Mouse (Mus musculus) neural tube, embryonic 12.5 days (tissue): ENCODE results near the gene Ugt1a1. TPM values are rescaled to one million over a fixed set of nuclear protein-coding genes. Genes with fewer than 3 reads are reported as not detected.

Source experiments
- ATAC-seq: fragments of 200-750 bp; cut with Nextera tagmentation; 2 replicates; pipeline ENCODE4 v1.8.0; 2017; ENCODE audit warnings: low read depth, mild to moderate bottlenecking, moderate TSS enrichment, moderate library complexity; ENCODE audit not compliant: low FRiP score
- H3K27ac ChIP-seq: fragments of 300-500 bp; sonication (generic); 2 replicates; pipeline ENCODE4 v1.5.1; 2016
- H3K27me3 ChIP-seq: fragments of 300-500 bp; sonication (generic); replicated peaks from 2 replicates; pipeline ENCODE4 v1.6.1; 2016; ENCODE audit warnings: mild to moderate bottlenecking
- H3K36me3 ChIP-seq: fragments of 300-500 bp; sonication (generic); 2 replicates; pipeline ENCODE4 v1.6.1; 2016; ENCODE audit warnings: mild to moderate bottlenecking
- H3K4me1 ChIP-seq: fragments of 300-500 bp; sonication (generic); 2 replicates; pipeline ENCODE4 v1.6.1; 2016
- H3K4me2 ChIP-seq: fragments of 300-500 bp; sonication (generic); replicated peaks from 2 replicates; pipeline ENCODE4 v1.6.1; 2016; ENCODE audit warnings: mild to moderate bottlenecking
- H3K4me3 ChIP-seq: fragments of 300-500 bp; sonication (generic); 2 replicates; pipeline ENCODE4 v1.5.1; 2016
- H3K9ac ChIP-seq: fragments of 300-500 bp; sonication (generic); 2 replicates; pipeline ENCODE4 v1.6.1; 2016; ENCODE audit warnings: mild to moderate bottlenecking
- H3K9me3 ChIP-seq: fragments of 300-500 bp; sonication (generic); 2 replicates; pipeline ENCODE4 v1.6.1; 2016; ENCODE audit warnings: mild to moderate bottlenecking
- WGBS: fragments of 180-500 bp; shearing (Covaris S2); methylation state at CpG from one replicate; pipeline ENCODE4 v1.1.7; 2016; 5-methylcytosine and 5-hydroxymethylcytosine counted together
- polyA plus RNA-seq: library from polyadenylated mRNA; unstranded; fragments of >200 nt; fragmentation: Nextera tagmentation; extraction: Ambion mirVana; gene quantifications from 2 replicates; pipeline ENCODE4 v1.2.1, GENCODE M21; 2016

Ugt1a1 gene
- polyA plus RNA-seq, 1 experiment from 2014 or later: not detected

DNA sequence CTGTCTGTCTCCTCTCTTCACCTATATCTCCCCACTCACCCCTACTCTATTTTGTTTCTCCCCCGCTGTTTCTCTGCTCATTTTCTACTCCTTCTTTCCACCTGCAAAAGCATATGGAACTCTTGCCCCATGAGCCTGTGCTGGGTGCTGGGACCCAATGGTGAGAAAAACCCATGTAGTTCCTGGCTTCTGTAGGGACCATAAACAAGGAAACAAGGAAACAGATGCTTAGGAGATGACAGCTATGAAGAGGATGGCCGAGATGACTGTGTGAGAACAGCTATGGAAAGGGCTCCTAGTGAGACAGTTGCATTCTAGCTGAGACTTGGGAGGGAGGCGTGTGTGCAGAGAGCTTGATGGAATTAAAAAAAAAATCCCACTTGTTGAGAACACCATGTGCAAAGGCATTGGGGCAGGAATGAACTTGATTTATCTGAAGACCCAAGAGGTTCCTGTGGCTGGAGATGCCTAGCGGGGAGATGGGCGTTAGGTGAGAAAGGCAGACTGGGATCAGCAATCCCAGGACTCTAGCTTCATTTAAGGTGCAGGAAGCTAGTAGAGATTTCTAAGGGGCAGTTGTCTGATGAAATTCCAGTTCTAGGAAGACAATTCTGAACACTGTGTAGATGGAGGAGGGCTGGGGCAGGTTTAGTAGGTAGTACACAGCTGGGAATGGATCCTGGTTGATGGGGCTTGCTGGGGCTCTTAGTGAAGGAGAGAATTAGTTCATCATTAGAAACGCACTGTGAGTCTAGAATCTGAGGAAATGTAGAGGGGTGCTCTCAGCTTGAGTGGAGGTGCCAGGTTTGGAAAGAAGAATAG lies 19.4 kb downstream of the Ugt1a1 start:
- Histone ChIP-seq H3K4me2 (no peak overlapping the region), H3K9me3 (peaks cover 99% of the 10 kb centered on the region), H3K36me3 (no peaks in the 10 kb centered on the region), H3K9ac (no peak overlapping the region), H3K27me3 (no peaks in the 10 kb centered on the region), H3K4me1 (no peaks in the 10 kb centered on the region), H3K27ac (no peak overlapping the region), H3K4me3 (no peak overlapping the region)
- no peak for ATAC-seq
- 77% methylated on average over 6 of the region's 6 CpGs for WGBS

DNA sequence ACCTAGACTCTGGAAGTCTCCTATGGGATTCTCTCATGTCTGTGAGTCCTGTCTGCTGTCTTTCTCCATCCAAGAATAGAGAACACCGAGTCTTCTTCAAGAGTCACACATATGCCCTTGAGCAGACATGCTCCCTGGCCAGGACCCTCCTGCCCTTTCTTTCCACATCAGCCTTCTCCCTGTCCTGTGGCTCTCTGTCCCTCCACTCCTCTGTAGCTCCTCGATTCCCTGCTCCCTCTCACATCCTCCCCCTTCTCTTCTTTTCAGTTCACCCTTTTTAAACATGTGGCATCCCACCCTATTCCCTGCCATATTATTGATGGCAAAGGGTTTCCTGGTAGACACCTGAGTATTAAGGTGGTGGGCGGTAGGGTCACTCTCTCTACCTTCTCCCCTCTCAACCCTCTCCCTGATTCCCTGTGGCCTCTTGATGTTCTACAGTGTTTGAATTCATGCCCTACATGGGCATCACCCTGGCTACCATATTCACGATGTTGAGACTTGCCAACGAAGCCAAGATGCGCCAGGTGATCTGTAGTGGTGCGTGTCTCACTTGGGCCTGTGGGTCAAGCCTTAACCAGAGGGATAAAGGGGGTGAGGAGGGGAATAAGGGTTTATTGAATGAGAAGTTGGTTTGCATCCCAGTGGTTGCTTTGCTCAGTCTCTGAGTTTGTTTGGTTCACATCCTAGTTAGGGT lies 20.2 kb downstream of the Ugt1a1 start:
- Histone ChIP-seq H3K9me3 (peaks cover 97% of the 10 kb centered on the region), H3K36me3 (no peaks in the 10 kb centered on the region), H3K4me3 (no peak overlapping the region), H3K9ac (no peak overlapping the region), H3K4me1 (no peaks in the 10 kb centered on the region), H3K27ac (no peak overlapping the region), H3K27me3 (no peaks in the 10 kb centered on the region), H3K4me2 (no peak overlapping the region)
- 69% methylated on average over 7 of the region's 7 CpGs for WGBS
- no peak for ATAC-seq

DNA sequence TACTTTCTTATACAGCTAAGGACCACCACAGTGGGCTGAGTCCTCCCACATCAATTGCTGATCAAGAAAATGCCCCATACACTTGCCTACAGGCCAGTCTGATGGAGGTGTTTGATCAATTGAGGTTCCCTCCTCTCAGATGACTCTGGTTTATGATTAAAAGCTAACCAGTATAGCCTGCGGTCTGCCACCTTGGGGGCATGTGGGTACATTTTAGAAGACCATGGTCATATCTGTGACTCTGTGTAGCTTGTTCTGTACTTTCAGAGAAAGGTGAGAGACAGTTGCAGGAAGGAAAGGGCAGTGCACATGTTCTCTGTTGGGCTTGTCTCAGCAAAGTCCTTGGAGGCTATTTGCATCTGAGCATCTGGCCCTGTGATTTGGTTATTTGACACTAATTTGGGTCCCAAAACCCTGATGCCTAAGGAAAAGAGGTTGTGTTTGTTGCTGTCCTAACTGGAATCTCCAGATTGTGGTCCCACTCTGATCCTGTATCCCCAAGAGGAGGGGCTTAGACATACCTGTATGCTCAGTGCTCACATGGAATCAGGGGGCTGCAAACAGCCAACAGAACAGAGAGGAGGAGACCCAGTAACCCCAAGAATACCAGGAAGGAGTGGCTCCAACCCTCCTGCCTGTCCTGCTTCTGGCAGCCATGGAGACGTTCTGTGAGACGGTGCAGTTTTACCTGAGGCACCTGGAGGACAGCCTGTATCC lies 21.1 kb downstream of the Ugt1a1 start:
- H3K27ac ChIP-seq: no peak overlapping the region
- 54% methylated on average over 3 of the region's 3 CpGs for WGBS
- no peaks in the 10 kb centered on the region for H3K4me1 ChIP-seq
- no peak overlapping the region for H3K4me2 ChIP-seq
- H3K27me3 ChIP-seq: no peaks in the 10 kb centered on the region
- no peak overlapping the region for H3K4me3 ChIP-seq
- ATAC-seq: no peak
- H3K9me3 ChIP-seq: peaks cover 97% of the 10 kb centered on the region
- no peak overlapping the region for H3K9ac ChIP-seq
- H3K36me3 ChIP-seq: no peaks in the 10 kb centered on the region

DNA sequence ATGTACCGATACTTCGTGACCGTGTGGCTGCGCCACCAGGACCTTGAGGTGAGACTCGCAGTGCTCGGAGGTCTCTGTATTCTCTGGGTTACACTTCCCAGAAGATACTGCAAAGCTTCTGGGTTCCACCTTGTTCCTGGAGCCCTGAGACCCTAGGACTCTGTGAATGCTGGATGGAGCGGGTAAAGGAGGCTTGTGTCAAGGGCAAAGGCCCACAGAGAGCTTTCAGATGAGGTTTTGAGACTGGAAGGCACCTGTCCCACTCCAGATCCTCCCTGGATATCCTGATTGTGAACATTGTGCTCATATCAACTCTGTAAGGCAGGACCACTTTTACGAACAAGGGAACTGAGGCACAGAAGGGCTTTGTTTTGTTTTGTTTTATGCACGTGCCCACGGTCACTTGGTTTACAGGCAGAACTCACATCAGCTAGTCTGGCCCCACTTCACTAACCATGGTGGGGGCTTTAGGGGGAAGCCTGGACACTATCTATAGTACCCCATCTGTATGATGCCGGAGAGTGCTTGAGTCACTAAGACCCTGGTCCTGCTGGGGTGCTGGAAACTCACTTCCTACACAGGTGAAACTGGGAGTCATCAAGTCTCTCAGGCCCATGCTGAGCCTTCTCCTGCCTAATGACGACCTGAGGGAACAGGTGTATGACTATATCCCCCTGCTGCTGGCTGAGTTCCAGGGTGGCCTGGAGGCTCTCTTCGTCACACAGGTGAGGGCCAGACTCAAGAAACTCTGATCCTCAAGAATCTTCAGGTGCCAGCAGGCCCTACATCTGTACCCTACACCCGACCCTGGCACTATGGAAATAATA lies 21.9 kb downstream of the Ugt1a1 start:
- Histone ChIP-seq H3K36me3 (no peaks in the 10 kb centered on the region), H3K27ac (no peak overlapping the region), H3K4me3 (no peak overlapping the region), H3K4me2 (no peak overlapping the region), H3K9ac (no peak overlapping the region), H3K4me1 (no peaks in the 10 kb centered on the region), H3K9me3 (peaks cover 97% of the 10 kb centered on the region), H3K27me3 (no peaks in the 10 kb centered on the region)
- ATAC-seq: no peak
- 71% methylated on average over 14 of the region's 14 CpGs for WGBS

DNA sequence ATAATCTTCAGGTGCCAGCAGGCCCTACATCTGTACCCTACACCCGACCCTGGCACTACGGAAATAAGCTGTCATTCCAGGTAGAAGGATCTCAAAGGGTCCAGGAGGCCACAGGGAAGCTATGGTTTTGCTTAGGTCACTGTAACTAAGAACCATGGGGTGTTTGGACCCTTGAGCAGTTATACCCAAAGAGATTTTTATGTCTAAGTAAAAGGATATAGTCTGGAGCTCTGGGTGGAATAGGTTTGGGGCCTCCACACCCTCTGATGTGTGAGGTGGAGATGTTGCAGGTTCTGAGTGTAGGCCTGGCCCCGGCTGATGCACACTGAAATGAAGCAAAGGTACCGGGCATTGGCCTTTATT lies 22.5 kb downstream of the Ugt1a1 start:
- no peak for ATAC-seq
- peaks cover 97% of the 10 kb centered on the region for H3K9me3 ChIP-seq
- no peak overlapping the region for H3K4me2 ChIP-seq
- WGBS: 68% methylated on average over 4 of the region's 4 CpGs
- no peaks in the 10 kb centered on the region for H3K36me3 ChIP-seq
- H3K27ac ChIP-seq: no peak overlapping the region
- H3K4me3 ChIP-seq: no peak overlapping the region
- no peaks in the 10 kb centered on the region for H3K4me1 ChIP-seq
- H3K27me3 ChIP-seq: no peaks in the 10 kb centered on the region
- H3K9ac ChIP-seq: no peak overlapping the region

DNA sequence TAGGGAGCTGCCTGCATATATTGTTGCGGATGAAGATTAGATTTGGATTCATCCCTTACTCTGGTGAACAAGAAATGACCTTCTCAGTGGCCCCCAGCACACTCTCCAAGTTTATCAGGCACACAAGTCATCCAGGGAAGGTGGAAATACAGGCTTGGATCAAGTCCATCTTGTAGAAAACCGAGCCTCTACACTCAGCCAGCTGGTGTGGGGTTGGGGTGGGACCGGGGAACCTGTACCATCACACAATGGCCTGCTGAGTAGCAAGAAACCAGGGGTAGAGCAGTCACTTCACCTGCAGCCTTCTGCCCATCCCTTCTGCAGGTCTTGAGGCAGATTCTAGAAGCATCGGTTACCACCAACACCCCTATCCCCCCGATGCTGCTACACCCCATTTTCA lies 22.9 kb downstream of the Ugt1a1 start:
- ATAC-seq: no peak

DNA sequence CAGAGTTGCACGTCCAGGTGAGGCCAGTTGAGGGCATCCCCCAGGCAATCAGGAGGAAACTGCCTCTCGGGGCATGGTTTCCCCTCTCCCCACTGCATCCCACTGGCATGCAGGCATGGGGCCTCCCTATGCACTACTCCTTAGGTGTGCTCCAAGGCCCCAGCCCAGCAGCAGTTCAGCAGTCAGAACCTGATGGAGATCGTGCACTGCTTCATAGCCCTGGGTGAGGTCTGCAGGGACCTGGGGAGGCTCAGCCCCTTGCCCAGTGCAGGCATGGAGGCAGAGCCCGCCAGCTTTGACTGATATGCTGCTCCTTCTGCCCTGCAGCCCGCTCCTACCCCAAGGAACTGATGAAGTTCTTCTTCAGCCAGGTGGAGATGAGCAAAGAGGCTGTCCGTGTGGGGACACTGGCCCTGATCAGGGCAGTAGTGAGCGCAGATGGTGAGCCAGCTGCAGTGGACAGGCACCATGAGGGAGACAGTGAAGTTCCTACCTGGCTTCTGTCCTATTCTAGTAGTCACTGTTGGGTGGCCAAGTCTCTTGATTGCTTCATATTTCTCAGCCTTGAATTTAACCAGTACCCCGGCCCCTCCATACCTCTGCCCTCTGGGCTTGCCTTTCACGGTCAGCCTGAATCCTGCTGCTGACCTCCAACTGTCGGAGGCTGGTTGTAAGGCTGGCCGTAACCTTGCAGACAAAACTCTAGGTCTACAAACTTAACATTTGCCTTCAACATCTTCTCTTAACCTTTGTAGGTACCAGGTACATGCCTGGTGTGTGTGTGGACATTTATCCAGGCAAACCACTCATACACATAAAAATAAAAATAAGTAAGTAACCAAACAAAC lies 23.5 kb downstream of the Ugt1a1 start:
- no peak overlapping the region for H3K27ac ChIP-seq
- no peaks in the 10 kb centered on the region for H3K27me3 ChIP-seq
- ATAC-seq: no peak
- no peak overlapping the region for H3K4me3 ChIP-seq
- H3K4me1 ChIP-seq: no peaks in the 10 kb centered on the region
- WGBS: 63% methylated on average over 11 of the region's 11 CpGs
- H3K9me3 ChIP-seq: peaks cover 97% of the 10 kb centered on the region
- no peak overlapping the region for H3K9ac ChIP-seq
- H3K36me3 ChIP-seq: no peaks in the 10 kb centered on the region
- no peak overlapping the region for H3K4me2 ChIP-seq

More for the DNA sequence above, 22.9 kb downstream of the Ugt1a1 start:
- Histone ChIP-seq H3K36me3 (no peaks in the 10 kb centered on the region), H3K4me3 (no peak overlapping the region), H3K4me1 (no peaks in the 10 kb centered on the region), H3K4me2 (no peak overlapping the region), H3K27me3 (no peaks in the 10 kb centered on the region), H3K27ac (no peak overlapping the region), H3K9me3 (peaks cover 97% of the 10 kb centered on the region), H3K9ac (no peak overlapping the region)
- 44% methylated on average over 5 of the region's 5 CpGs for whole genome bisulfite sequencing

DNA sequence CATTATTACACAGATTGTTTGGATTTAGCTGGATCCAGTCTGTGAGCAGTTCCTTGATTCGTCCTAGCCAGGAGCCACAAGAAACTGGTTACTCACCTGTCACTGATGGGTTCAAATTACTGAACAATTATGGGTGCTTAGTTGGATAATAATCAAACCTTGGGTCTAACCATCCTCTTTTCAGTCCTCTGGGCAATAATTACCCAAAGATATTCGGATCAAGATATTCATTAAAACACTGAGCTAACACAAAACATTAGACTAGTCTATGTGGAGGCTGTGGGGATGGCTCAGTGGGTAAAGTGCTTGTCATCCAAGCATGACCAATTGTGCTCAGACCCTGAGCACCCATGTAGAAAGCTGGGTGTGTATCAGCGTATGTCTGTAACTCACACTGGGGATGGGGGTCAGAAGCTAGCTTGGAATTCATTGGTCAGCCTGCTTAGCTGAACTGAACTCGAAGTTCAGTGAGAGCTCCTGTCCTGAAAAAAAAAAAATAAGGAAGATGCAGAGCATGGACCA lies 24.2 kb downstream of the Ugt1a1 start:
- no peak overlapping the region for H3K9ac ChIP-seq
- no peaks in the 10 kb centered on the region for H3K27me3 ChIP-seq
- WGBS: 69% methylated on average over 4 of the region's 4 CpGs
- no peak overlapping the region for H3K4me2 ChIP-seq
- no peak for ATAC-seq
- no peaks in the 10 kb centered on the region for H3K36me3 ChIP-seq
- H3K27ac ChIP-seq: no peak overlapping the region
- H3K4me1 ChIP-seq: no peaks in the 10 kb centered on the region
- peaks cover 97% of the 10 kb centered on the region for H3K9me3 ChIP-seq
- H3K4me3 ChIP-seq: no peak overlapping the region

DNA sequence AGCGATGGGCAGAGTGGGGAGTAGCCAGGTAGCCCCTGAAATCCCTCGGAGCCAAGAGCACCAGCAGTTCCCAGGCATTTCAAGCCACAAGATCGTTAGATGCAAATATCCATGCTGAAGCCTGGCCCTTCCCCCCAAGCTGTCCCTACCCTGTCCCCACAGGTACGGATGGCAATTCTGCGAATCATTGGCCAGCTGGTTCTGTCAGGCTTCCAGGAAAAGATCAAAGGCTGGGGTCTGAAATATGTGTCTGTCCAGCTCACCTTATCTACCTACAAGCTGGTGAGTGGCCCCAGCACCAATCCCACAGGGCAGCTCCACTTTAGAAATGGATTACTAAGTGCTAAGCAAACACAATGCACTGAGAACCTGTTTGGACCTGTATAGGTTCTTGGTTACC lies 25.6 kb downstream of the Ugt1a1 start:
- Histone ChIP-seq H3K4me1 (no peaks in the 10 kb centered on the region), H3K27ac (no peak overlapping the region), H3K9ac (no peak overlapping the region), H3K27me3 (no peaks in the 10 kb centered on the region), H3K4me2 (no peak overlapping the region), H3K9me3 (peaks cover 95% of the 10 kb centered on the region), H3K4me3 (no peak overlapping the region), H3K36me3 (no peaks in the 10 kb centered on the region)
- WGBS: 81% methylated on average over 5 of the region's 5 CpGs
- no peak for ATAC-seq

DNA sequence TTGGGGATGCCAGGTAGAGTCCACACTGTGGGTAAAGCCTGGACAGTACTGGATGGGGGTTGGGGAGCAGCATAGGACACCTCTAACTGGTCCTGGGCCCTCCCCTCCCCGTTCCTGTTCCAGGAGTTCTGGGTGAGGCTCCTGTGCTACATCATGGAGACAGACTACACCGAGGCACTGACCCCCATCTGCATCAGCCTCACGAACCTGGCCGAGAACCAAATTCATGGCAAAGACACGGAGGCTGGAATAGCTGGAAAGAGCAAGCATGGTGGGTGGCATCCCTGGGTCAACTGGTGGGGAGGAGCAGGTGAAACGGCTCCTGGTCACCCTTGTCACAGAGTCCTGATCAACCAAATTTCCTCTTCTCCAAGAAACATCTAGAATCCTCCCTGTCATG lies 27.0 kb downstream of the Ugt1a1 start:
- Histone ChIP-seq H3K4me2 (no peak overlapping the region), H3K27me3 (no peaks in the 10 kb centered on the region), H3K27ac (no peak overlapping the region), H3K36me3 (no peaks in the 10 kb centered on the region), H3K9me3 (peaks cover 93% of the 10 kb centered on the region), H3K4me3 (no peak overlapping the region), H3K9ac (no peak overlapping the region), H3K4me1 (no peaks in the 10 kb centered on the region)
- 80% methylated on average over 6 of the region's 6 CpGs for WGBS
- no peak for ATAC-seq

DNA sequence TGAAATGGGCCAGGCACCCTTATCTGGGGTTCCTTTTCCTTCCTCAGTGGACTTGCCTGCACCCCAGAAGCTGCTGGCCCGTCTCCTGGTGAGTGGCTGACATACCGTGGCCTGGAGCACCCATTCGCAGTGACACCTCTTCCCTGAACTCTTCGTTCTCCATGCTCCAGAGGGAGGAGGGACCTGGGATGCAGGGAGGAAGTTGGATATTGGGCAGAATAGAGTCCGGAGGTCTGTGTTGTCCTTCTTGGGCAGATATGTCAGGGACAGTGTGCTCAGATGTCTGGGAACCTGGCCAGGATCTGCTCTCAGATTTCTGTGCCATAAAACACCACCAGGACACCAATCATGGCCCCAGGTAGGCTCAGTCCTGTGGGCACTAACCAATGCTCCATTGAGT lies 28.3 kb downstream of the Ugt1a1 start:
- H3K4me3 ChIP-seq: no peak overlapping the region
- no peak overlapping the region for H3K9ac ChIP-seq
- no peaks in the 10 kb centered on the region for H3K4me1 ChIP-seq
- no peak for ATAC-seq
- H3K36me3 ChIP-seq: no peaks in the 10 kb centered on the region
- 73% methylated on average over 5 of the region's 5 CpGs for WGBS
- no peak overlapping the region for H3K4me2 ChIP-seq
- peaks cover 93% of the 10 kb centered on the region for H3K9me3 ChIP-seq
- no peaks in the 10 kb centered on the region for H3K27me3 ChIP-seq
- H3K27ac ChIP-seq: no peak overlapping the region
